Mouse (Mus musculus): ENCODE results near the gene Itga8.

The Itga8 gene

DNA sequence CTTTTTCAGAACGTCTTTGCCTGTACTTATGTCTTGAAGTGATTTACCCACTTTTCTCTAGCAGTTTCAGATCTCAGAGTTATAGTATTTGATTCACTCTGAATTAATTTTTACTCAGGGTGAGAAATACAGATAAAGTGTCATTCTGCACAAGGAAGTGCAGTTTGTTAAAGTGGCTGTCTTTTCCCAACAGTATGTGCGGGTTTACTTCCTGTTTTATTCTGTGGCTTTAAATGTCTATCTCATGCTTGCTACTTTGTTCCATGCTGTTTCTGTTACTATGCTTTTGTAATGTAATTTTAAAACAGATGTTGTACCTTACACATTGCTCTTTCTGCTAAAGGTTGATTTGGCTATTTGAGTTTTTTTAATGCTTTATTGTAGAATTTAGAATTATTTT lies 216.2 kb downstream of the Itga8 start:
- no peak for DNase-seq (ENCODE audit: low spot score)

DNA sequence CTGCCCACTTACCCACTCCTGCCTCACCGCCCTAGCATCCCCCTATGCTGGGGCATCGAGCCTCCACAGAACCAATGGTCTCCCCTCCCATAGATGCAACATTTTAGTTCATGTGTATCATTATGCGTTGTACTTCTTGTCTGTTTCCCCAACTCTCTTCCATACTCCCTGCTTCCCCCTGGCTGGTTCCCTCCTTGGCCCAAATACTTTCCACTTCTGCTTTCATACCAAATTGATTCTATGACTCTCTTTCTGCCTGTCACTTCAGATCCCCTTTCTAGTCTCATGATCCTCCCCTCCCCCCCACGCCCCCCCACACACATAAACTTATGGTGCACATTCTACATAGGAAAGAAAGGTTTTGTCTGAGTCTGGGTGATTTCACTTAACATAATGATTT lies 217.4 kb downstream of the Itga8 start:
- no peak for DNase-seq (ENCODE audit: low spot score)

DNA sequence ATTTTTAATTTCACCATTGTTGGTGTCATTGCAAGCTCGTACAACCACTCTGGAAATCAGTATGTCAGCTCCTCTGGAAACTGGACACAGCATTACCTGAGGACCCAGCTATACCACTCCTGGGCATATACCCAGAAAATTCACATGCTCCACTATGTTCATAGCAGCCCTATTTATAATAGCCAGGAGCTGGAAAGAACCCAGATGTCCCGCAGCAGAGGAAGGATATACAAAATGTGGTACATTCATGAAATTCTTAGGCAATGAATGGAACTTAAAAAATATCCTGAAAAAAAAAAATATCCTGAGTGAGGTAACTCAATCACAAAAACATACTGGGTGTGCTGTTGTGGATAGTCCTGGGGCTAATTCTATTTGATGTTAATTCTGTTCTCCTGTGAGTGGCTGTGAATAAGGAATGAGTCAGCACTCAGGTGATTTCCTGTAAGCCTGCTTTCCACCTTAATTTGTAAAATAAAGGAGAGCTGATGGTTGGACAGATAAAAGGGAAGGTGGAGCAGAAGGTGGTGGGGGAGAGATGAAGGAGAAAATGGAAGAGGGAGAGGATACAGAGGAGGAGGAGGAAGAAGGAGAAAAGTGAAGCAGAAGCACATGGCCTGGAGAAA lies 224.3 kb downstream of the Itga8 start:
- no peak for DNase-seq (ENCODE audit: low spot score)

DNA sequence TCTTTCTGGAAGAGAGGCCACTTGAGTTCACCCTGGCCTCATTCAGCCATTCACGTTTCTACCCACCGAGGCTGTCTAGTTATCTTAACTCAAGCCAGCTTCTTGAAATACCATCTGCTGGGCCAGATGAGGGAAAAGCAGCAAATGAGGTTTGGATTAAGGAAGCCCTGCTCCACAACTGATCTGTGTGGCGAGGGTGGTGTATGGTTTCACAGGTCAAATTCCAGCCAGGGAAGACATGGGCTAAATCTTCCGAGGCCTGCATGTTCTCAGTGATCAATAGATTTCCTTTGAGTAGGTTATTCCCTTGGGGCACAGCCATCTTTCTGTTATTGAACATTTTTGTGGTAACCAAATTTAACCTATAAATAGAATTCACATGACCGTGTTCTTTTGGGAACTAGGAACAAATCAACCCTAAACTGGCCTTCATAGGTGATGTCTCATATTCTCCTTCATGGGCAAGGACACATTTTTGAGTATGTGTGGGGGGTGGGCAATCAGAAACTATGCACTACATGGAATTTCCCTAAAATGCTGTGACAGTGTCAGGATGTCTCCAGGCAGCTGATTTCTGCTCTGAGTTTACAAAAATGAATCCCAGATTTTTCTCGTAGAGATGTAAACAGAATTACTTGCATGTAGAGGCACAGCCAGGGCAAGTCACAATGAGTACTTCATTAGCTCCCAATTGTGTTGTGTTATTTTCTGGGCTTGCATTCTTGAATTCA lies 235.9 kb downstream of the Itga8 start:
- no peak for DNase-seq (ENCODE audit: low spot score)

DNA sequence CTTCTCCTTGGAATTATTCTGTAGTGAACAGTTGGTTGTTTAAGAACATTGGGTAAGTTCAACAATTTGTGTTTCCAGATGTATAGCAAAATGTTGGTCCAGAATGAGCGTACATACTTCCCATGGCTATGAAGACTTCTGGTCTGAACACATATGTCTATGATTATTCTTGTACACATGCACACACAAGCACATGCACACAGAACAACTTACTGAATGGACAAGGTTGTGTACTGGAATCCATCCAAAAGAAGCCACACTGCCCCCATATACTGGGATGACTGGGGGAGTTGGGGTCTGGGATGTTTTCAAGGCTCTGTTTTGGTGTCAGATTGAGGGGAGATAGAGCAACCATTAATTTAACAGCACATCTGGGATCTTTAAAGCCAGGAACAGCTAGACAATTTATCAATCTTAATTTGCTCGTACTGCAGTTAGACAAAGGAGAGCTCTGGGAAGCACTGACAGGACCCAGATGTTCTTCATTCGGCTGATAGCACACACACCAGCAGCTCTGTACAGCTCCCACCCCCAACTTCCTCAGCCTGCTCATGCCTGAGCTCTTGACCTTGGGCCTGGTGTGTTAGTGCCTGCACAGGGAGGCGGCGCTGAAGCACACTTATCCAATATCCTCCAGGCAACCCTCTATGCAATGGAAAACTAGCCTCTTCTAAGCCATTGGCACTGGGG lies 241.5 kb downstream of the Itga8 start:
- DNase-seq (ENCODE audit: low spot score) = no peak
